Mouse (Mus musculus) urinary bladder, postnatal 10 days (tissue): Measurements from ENCODE around the gene Lcor.

ENCODE experiments used
- DNase-seq: peaks from one replicate; pipeline ENCODE4 v3.0.0; 2022; ENCODE audit warnings: low spot score

Gene Lcor

GRCm38 (mm10) chr19:41476530-41477249 is 5.7 kb upstream of the Lcor start:
- DNase-seq, result no peak

GRCm38 (mm10) chr19:41481030-41481886 is 1.2 kb upstream of the Lcor start:
- no peak for DNase-seq

GRCm38 (mm10) chr19:41481887-41482189 is 599 bp upstream of the Lcor start:
- no peak for DNase-seq

GRCm38 (mm10) chr19:41482909-41483444 is 540 bp downstream of the Lcor start:
- peak; percentile 21 for DNase-seq

GRCm38 (mm10) chr19:41483445-41484040 is 1.1 kb downstream of the Lcor start:
- DNase-seq, result no peak

GRCm38 (mm10) chr19:41484361-41484760 is 1.9 kb downstream of the Lcor start:
- DNase-seq, result no peak

- DNase-seq, result no peak
Measured at GRCm38 (mm10) chr19:41495382-41496032, 13.1 kb downstream of the Lcor start.

GRCm38 (mm10) chr19:41496058-41496457 is 13.6 kb downstream of the Lcor start:
- DNase-seq, result no peak

GRCm38 (mm10) chr19:41507872-41508271 is 25.4 kb downstream of the Lcor start:
- DNase-seq, result no peak

- no peak for DNase-seq
Measured at GRCm38 (mm10) chr19:41514836-41515235, 32.4 kb downstream of the Lcor start.

GRCm38 (mm10) chr19:41515549-41515948 is 33.1 kb downstream of the Lcor start:
- no peak for DNase-seq

GRCm38 (mm10) chr19:41517006-41517405 is 34.6 kb downstream of the Lcor start:
- no peak for DNase-seq

GRCm38 (mm10) chr19:41519121-41519520 is 36.7 kb downstream of the Lcor start:
- no peak for DNase-seq

GRCm38 (mm10) chr19:41522246-41522645 is 39.8 kb downstream of the Lcor start:
- no peak for DNase-seq

GRCm38 (mm10) chr19:41523798-41524563 is 41.5 kb downstream of the Lcor start:
- no peak for DNase-seq

- DNase-seq, result no peak
Measured at GRCm38 (mm10) chr19:41529169-41529568, 46.7 kb downstream of the Lcor start.

- no peak for DNase-seq
Measured at GRCm38 (mm10) chr19:41534021-41534420, 51.6 kb downstream of the Lcor start.

GRCm38 (mm10) chr19:41556981-41557380 is 74.5 kb downstream of the Lcor start:
- DNase-seq, result no peak

GRCm38 (mm10) chr19:41557491-41557890 is 75.1 kb downstream of the Lcor start:
- DNase-seq, result no peak

GRCm38 (mm10) chr19:41558891-41559486 is 76.6 kb downstream of the Lcor start:
- DNase-seq, result no peak

- no peak for DNase-seq
Measured at GRCm38 (mm10) chr19:41560856-41561255, 78.4 kb downstream of the Lcor start.
